ENCODE assay signal across 12 mouse cellular contexts in the genomic region with DNA sequence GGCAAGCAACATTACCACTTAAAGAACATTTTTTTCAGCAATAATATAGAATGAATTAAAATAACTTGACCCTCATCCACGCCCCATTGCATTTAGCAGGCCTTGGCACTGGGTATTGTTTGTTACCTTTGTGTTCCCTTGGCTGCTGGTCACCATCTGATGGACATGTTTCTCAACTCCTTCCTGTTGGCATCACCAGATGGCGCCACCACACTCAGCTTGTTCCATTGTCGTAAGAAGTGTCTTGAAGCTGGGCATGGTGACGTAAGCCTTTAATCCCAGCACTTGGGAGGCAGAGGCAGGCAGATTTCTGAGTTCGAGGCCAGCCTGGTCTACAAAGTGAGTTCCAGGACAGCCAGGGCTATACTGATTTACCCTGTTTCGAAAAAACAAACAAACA. TPM values are rescaled to one million over a fixed set of nuclear protein-coding genes. Genes with fewer than 3 reads are reported as not detected.
A peak's percentile ranks its signal among the peaks of the same experiment; 100 is the strongest.
DNase-seq lines count a peak whose midpoint lies in the region; ATAC-seq lines count a peak whose summit lies in the region.
"Had no signal": no experiment of that assay in that cellular context is flagged by ENCODE, and none has a peak within 500 bp of the region (broad histone marks: within the 10 kb centered on the region; RNA-seq: fewer than 3 reads in every experiment).

No protein-coding gene starts in this region.

- intact Hi-C loops in left cerebral cortex, postnatal 4 days (cut with DNase I): no loop called here

- ATAC-seq in CD4-positive, CD25-positive, alpha-beta regulatory T cell, adult 4 months: no peak
- no peak for ATAC-seq in erythroblast, adult 5-6 weeks (replicated peaks; ENCODE audit: low FRiP score, poor library complexity, severe bottlenecking)

- peak; percentile 34 for DNase-seq in CD4-positive, CD25-positive, alpha-beta regulatory T cell, adult 2 months (ENCODE audit: low read depth, low spot score)
- DNase-seq in left cerebral cortex, postnatal 4 days: peak; percentile 17
- no peak for DNase-seq in left cerebral cortex, adult 8-10 months (ENCODE audit: low spot score in 2 of 2)
- peak; percentile 1 for DNase-seq in c-Kit-positive CD71-positive TER-119-negative erythroid progenitor cells, embryonic 14.5 days (ENCODE audit: low read depth)
- DNase-seq in lung, postnatal 36 days: peak; percentile 44
- DNase-seq in ovary, postnatal 14 days (ENCODE audit: low spot score): no peak

RNA-seq across cellular contexts. Expression of gene Rdh19, which starts 24.3 kb away (rescaled TPM):
- not detected for polyA plus RNA-seq in CD4-positive, CD25-positive, alpha-beta regulatory T cell, adult 4 months (2017; shearing (Covaris generic))
- not detected for total RNA-seq in left cerebral cortex, postnatal 4 days (2021)
- not detected for total RNA-seq in left cerebral cortex, adult 8-10 months (2022)
- not detected in 2 replicates for total RNA-seq in erythroblast, adult 5-6 weeks (2015; ENCODE audit: low replicate concordance)
- not detected in 2 replicates for total RNA-seq in erythroblast, adult 5-6 weeks (2017; ENCODE audit: low replicate concordance)
- polyA plus RNA-seq: C2C12; frontal cortex, adult 2 months; stomach, embryonic 15.5 days had no signal

RNA-seq across cellular contexts. Expression of gene Rdh16, which starts 24.4 kb away (rescaled TPM):
- polyA plus RNA-seq in CD4-positive, CD25-positive, alpha-beta regulatory T cell, adult 4 months (2017; shearing (Covaris generic)): not detected
- under 1 TPM in 1 of 2 experiments, not detected in 1; 0.12 TPM for total RNA-seq in left cerebral cortex, postnatal 4 days (2021)
- total RNA-seq in left cerebral cortex, adult 8-10 months (2022): under 1 TPM; 0.11 to 0.49 (median 0.34) TPM
- total RNA-seq in erythroblast, adult 5-6 weeks (2015; ENCODE audit: low replicate concordance): not detected in 2 replicates
- not detected in 2 replicates for total RNA-seq in erythroblast, adult 5-6 weeks (2017; ENCODE audit: low replicate concordance)
- polyA plus RNA-seq: C2C12; stomach, embryonic 15.5 days had no signal

RNA-seq across cellular contexts. Expression of gene Rdh16f2, which starts 40.9 kb away (rescaled TPM):
- not detected for polyA plus RNA-seq in CD4-positive, CD25-positive, alpha-beta regulatory T cell, adult 4 months (2017; shearing (Covaris generic))
- total RNA-seq in left cerebral cortex, postnatal 4 days (2021): not detected
- not detected for total RNA-seq in left cerebral cortex, adult 8-10 months (2022)
- not detected in 2 replicates for total RNA-seq in erythroblast, adult 5-6 weeks (2015; ENCODE audit: low replicate concordance)
- not detected in 2 replicates for total RNA-seq in erythroblast, adult 5-6 weeks (2017; ENCODE audit: low replicate concordance)
- polyA plus RNA-seq: C2C12; frontal cortex, adult 2 months; stomach, embryonic 15.5 days had no signal

RNA-seq across cellular contexts. Expression of gene Rdh9, which starts 49.2 kb away (rescaled TPM):
- 1 to 10 TPM in 1 of 2 experiments, not detected in 1; 1.5 TPM for polyA plus RNA-seq in CD4-positive, CD25-positive, alpha-beta regulatory T cell, adult 4 months (2017; shearing (Covaris generic))
- under 1 TPM; 0.60 to 0.72 TPM for total RNA-seq in left cerebral cortex, postnatal 4 days (2021)
- total RNA-seq in left cerebral cortex, adult 8-10 months (2022): 1 to 10 TPM in 1 of 4 experiments, not detected in 3; 1.7 TPM
- not detected in 2 replicates for total RNA-seq in erythroblast, adult 5-6 weeks (2015; ENCODE audit: low replicate concordance)
- not detected in 2 replicates for total RNA-seq in erythroblast, adult 5-6 weeks (2017; ENCODE audit: low replicate concordance)
- polyA plus RNA-seq: liver, embryonic 15.5 days had no signal

Comparison
In these comparisons a context has a peak if more than half of its experiments do, and no peak if none do; other contexts are left out.
1. DNase-seq: peak in CD4-positive, CD25-positive, alpha-beta regulatory T cell, adult 2 months (single experiment), left cerebral cortex, postnatal 4 days (single experiment), c-Kit-positive CD71-positive TER-119-negative erythroid progenitor cells, embryonic 14.5 days (single experiment) and lung, postnatal 36 days (single experiment); none in left cerebral cortex, adult 8-10 months (0 of 2) and ovary, postnatal 14 days (single experiment).